In the genomic region with DNA sequence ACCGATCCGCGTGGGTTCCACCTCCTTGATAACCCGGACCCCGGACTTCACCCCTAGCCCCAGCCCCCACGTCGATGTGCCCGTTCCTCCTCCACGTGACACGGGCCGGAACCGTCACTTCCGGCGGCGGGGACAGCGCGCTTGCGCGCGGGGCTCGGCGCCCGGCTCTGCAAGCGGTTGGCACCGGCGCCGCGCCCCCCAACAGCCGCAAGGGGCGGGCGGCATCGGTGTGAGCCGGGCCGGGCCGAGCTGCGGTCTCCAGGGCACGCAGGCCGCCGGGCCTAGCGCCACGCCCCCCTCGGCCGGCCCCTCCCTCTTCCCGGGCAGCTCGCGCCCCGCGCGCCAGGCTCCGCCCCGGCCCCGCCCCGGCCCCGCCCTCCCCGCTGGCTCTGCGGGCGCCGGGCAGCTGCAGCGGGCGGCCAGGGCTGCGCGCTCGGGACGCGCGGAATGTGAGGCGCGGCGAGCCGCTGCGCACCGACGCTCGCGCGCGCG, we compare ENCODE assay signal across 8 mouse cellular contexts. TPM values are rescaled to one million over a fixed set of nuclear protein-coding genes. Genes with fewer than 3 reads are reported as not detected.
A peak's percentile ranks its signal among the peaks of the same experiment; 100 is the strongest.
DNase-seq lines count a peak whose midpoint lies in the region; ATAC-seq and TF ChIP-seq lines count a peak whose summit lies in the region.

A gene (plus strand): TSS at position 380 of the 492 bp plus-strand sequence.

- TF ChIP-seq POLR2A in CH12.LX (IDR thresholded peaks at IDR 0.05; ENCODE audit: low read depth, low read length) = peak; percentile 64

- under 1% methylated on average over 53 of the region's 78 CpGs for WGBS in forebrain, embryonic 11.5 days
- WGBS in heart, embryonic 15.5 days = under 1% methylated on average over 76 of the region's 78 CpGs
- WGBS in liver, embryonic 14.5 days (ENCODE audit: insufficient replicate concordance) = under 1% methylated on average over 60 of the region's 78 CpGs
- 1% methylated on average over 48 of the region's 78 CpGs for WGBS in stomach, embryonic 15.5 days

- no peaks in the 10 kb centered on the region for H3K9me3 ChIP-seq in CH12.LX (replicated peaks; ENCODE audit: low read length)
- H3K9me3 ChIP-seq in forebrain, embryonic 11.5 days (ENCODE audit: control insufficient read depth, low read length) = no peaks in the 10 kb centered on the region
- no peaks in the 10 kb centered on the region for H3K9me3 ChIP-seq in heart, embryonic 15.5 days (replicated peaks)
- no peaks in the 10 kb centered on the region for H3K9me3 ChIP-seq in liver, embryonic 14.5 days (ENCODE audit: control insufficient read depth, low read length)
- H3K9me3 ChIP-seq in stomach, embryonic 15.5 days = no peaks in the 10 kb centered on the region

- peaks cover 0 to 13% of the 10 kb centered on the region in 2 experiments for H3K36me3 ChIP-seq in CH12.LX (replicated peaks in 1 of 2; ENCODE audit: control insufficient read depth in 1 of 2, insufficient read depth in 1 of 2, low read length in 1 of 2)
- no peaks in the 10 kb centered on the region for H3K36me3 ChIP-seq in forebrain, embryonic 11.5 days (ENCODE audit: control insufficient read depth, insufficient read depth, low read length)
- no peaks in the 10 kb centered on the region for H3K36me3 ChIP-seq in heart, embryonic 15.5 days
- peaks cover 29% of the 10 kb centered on the region for H3K36me3 ChIP-seq in liver, embryonic 14.5 days (replicated peaks; ENCODE audit: control insufficient read depth, insufficient read depth, low read depth)
- H3K36me3 ChIP-seq in stomach, embryonic 15.5 days = no peaks in the 10 kb centered on the region

- peak; percentile 97 for ATAC-seq in forebrain, embryonic 11.5 days (replicated peaks; ENCODE audit: low FRiP score)
- ATAC-seq in heart, embryonic 15.5 days (replicated peaks; ENCODE audit: insufficient number of reproducible peaks, insufficient read depth, low FRiP score, low read depth) = peak; percentile 95
- ATAC-seq in liver, embryonic 14.5 days (ENCODE audit: insufficient read depth) = peak; percentile 91
- peak; percentile 96 for ATAC-seq in stomach, embryonic 15.5 days (ENCODE audit: insufficient read depth, low FRiP score, low read depth)

- dilution Hi-C loops in CH12.LX (cut with MboI; ENCODE audit: extremely low pct_ligation_motif_present, extremely low pct_unique_long_range_greater_than_20kb, low sequenced_read_pairs) = no loop called here

- peaks cover 45% of the 10 kb centered on the region for H3K79me2 ChIP-seq in CH12.LX (replicated peaks; ENCODE audit: control insufficient read depth, extremely low read depth, insufficient read depth, poor library complexity, severe bottlenecking)

- H3K27ac ChIP-seq in CH12.LX (ENCODE audit: insufficient read depth, low read depth) = peak within 1 kb of the TSS; percentile 74
- H3K27ac ChIP-seq in forebrain, embryonic 11.5 days (ENCODE audit: low read depth, low read length) = peak within 1 kb of the TSS; percentile 75
- H3K27ac ChIP-seq in heart, embryonic 15.5 days = peak within 1 kb of the TSS; percentile 96
- peak within 1 kb of the TSS; percentile 85 for H3K27ac ChIP-seq in liver, embryonic 14.5 days
- peak within 1 kb of the TSS; percentile 96 for H3K27ac ChIP-seq in stomach, embryonic 15.5 days

- H3K4me3 ChIP-seq in CH12.LX (replicated peaks in 1 of 3; ENCODE audit: low read depth in 2 of 3, low read length in 2 of 3, poor library complexity in 1 of 3) = peak within 1 kb of the TSS; percentile 67 to 97 (median 69)
- peak within 1 kb of the TSS; percentile 69 for H3K4me3 ChIP-seq in forebrain, embryonic 11.5 days (ENCODE audit: low read depth, low read length)
- H3K4me3 ChIP-seq in heart, embryonic 15.5 days = peak within 1 kb of the TSS; percentile 85
- peak within 1 kb of the TSS; percentile 69 to 83 for H3K4me3 ChIP-seq in liver, embryonic 14.5 days (ENCODE audit: insufficient read depth in 1 of 2, low read depth in 2 of 2, low read length in 2 of 2)
- peak within 1 kb of the TSS; percentile 65 for H3K4me3 ChIP-seq in stomach, embryonic 15.5 days (replicated peaks)

- no peak; the same call in 1 of the 2 replicates for TF ChIP-seq RAD21 in CH12.LX (IDR thresholded peaks at IDR 0.05; ENCODE audit: low read depth, low read length)

- H3K27me3 ChIP-seq in CH12.LX (replicated peaks) = no peaks in the 10 kb centered on the region
- no peaks in the 10 kb centered on the region for H3K27me3 ChIP-seq in forebrain, embryonic 11.5 days (ENCODE audit: control insufficient read depth, insufficient read depth, low read length)
- no peaks in the 10 kb centered on the region for H3K27me3 ChIP-seq in heart, embryonic 15.5 days
- H3K27me3 ChIP-seq in liver, embryonic 14.5 days (ENCODE audit: control insufficient read depth, insufficient read depth, low read length) = no peaks in the 10 kb centered on the region
- H3K27me3 ChIP-seq in stomach, embryonic 15.5 days (replicated peaks) = no peaks in the 10 kb centered on the region

- no peak for TF ChIP-seq EP300 in CH12.LX (IDR thresholded peaks at IDR 0.05; ENCODE audit: low read length)
- no peak for TF ChIP-seq EP300 in liver, embryonic 14.5 days (IDR thresholded peaks at IDR 0.05; ENCODE audit: low read depth)

- H3K4me1 ChIP-seq in CH12.LX (ENCODE audit: control insufficient read depth in 1 of 2, insufficient read depth in 2 of 2) = peaks cover 14 to 69% of the 10 kb centered on the region in 2 experiments
- H3K4me1 ChIP-seq in forebrain, embryonic 11.5 days (replicated peaks; ENCODE audit: control insufficient read depth, insufficient read depth, low read length) = 0 out of 2 replicates have a peak, but pooled peaks cover 7% of the 10 kb centered on the region
- H3K4me1 ChIP-seq in heart, embryonic 15.5 days (replicated peaks) = peaks cover 17% of the 10 kb centered on the region
- peaks cover 49 to 53% of the 10 kb centered on the region in 2 experiments for H3K4me1 ChIP-seq in liver, embryonic 14.5 days (replicated peaks; ENCODE audit: control insufficient read depth in 2 of 2, insufficient read depth in 2 of 2, low read length in 1 of 2)
- 0 out of 2 replicates have a peak, but pooled peaks cover 11% of the 10 kb centered on the region for H3K4me1 ChIP-seq in stomach, embryonic 15.5 days

- peak within 1 kb of the TSS; percentile 97 for H3K9ac ChIP-seq in CH12.LX (ENCODE audit: insufficient read depth, low read depth)
- H3K9ac ChIP-seq in forebrain, embryonic 11.5 days (ENCODE audit: low read length) = peak within 1 kb of the TSS; percentile 82
- peak within 1 kb of the TSS; percentile 85 for H3K9ac ChIP-seq in heart, embryonic 15.5 days
- H3K9ac ChIP-seq in liver, embryonic 14.5 days (replicated peaks) = peak within 1 kb of the TSS; percentile 95
- H3K9ac ChIP-seq in stomach, embryonic 15.5 days = peak within 1 kb of the TSS; percentile 78

- DNase-seq in CH12.LX (ENCODE audit: extremely low read depth) = peak; percentile 76
- DNase-seq in c-Kit-positive CD71-negative TER-119-negative erythroid progenitor cells, embryonic 14.5 days (ENCODE audit: low read depth) = peak; percentile 71
- DNase-seq in forebrain, embryonic 11.5 days (ENCODE audit: low spot score) = peak; percentile 95
- DNase-seq in kidney, postnatal 25 days = peak; percentile 90 to 97
- peak; percentile 82 to 84 (median 84) for DNase-seq in liver, embryonic 14.5 days (ENCODE audit: low read depth in 3 of 3, low spot score in 3 of 3)
- peak; percentile 91 for DNase-seq in neural tube, embryonic 10.5 days (ENCODE audit: extremely low spot score, low spot score)

- in situ Hi-C loops in CH12.LX (cut with MboI; ENCODE audit: low pct_ligation_motif_present, low pct_unique_long_range_greater_than_20kb, low sequenced_read_pairs) = no loop called here

- TF ChIP-seq CTCF in CH12.LX (conservative IDR thresholded peaks at IDR 0.05 in 1 of 2, IDR thresholded peaks at IDR 0.05 in 1 of 2; ENCODE audit: low read depth in 2 of 2, low read length in 2 of 2) = no peak
- peak; percentile 20; the same call in 1 of the 2 replicates for TF ChIP-seq CTCF in liver, embryonic 14.5 days (IDR thresholded peaks at IDR 0.05; ENCODE audit: low read depth)

- peak within 1 kb of the TSS; percentile 64 for H3K4me2 ChIP-seq in CH12.LX (ENCODE audit: insufficient read depth, low read depth, poor library complexity, severe bottlenecking)
- H3K4me2 ChIP-seq in forebrain, embryonic 11.5 days (ENCODE audit: low read depth, low read length, severe bottlenecking) = peak within 1 kb of the TSS; percentile 85
- H3K4me2 ChIP-seq in heart, embryonic 15.5 days = peak within 1 kb of the TSS; percentile 87
- H3K4me2 ChIP-seq in liver, embryonic 14.5 days (ENCODE audit: low read depth) = peak within 1 kb of the TSS; percentile 85
- H3K4me2 ChIP-seq in stomach, embryonic 15.5 days = peak within 1 kb of the TSS; percentile 85

TF ChIP-seq in CH12.LX, 34 proteins besides CTCF, POLR2A, EP300 and RAD21 (continues in another document):
- no peak for TF ChIP-seq GABPA (IDR thresholded peaks at IDR 0.05; ENCODE audit: insufficient replicate concordance, low read depth, low read length)
- TF ChIP-seq PAX5 (IDR thresholded peaks at IDR 0.05; ENCODE audit: low read length) = no peak
- no peak for TF ChIP-seq ZKSCAN1 (IDR thresholded peaks at IDR 0.05; ENCODE audit: borderline replicate concordance, low read depth, low read length)
- no peak for TF ChIP-seq JUND (conservative IDR thresholded peaks at IDR 0.05; ENCODE audit: low read depth, low read length)
- no peak for TF ChIP-seq ZNF384 (IDR thresholded peaks at IDR 0.05; ENCODE audit: low read depth, low read length)
- peak; percentile 68 for TF ChIP-seq ELF1 (IDR thresholded peaks at IDR 0.05; ENCODE audit: low read depth, low read length)
- TF ChIP-seq NELFE (IDR thresholded peaks at IDR 0.05; ENCODE audit: low read depth, low read length) = 0 out of 2 replicates have a peak, but pooled peaks have one; percentile 10
- TF ChIP-seq KAT2A (IDR thresholded peaks at IDR 0.05; ENCODE audit: insufficient replicate concordance, low read length) = no peak
- TF ChIP-seq ETS1 (conservative IDR thresholded peaks at IDR 0.05; ENCODE audit: low read depth, low read length) = no peak; the same call in 1 of the 2 replicates
- TF ChIP-seq MAFK (IDR thresholded peaks at IDR 0.05; ENCODE audit: insufficient replicate concordance, low read length) = no peak
- peak; percentile 60; the same call in 1 of the 2 replicates for TF ChIP-seq TCF12 (IDR thresholded peaks at IDR 0.05; ENCODE audit: low read depth, low read length)
- no peak for TF ChIP-seq ZC3H11A (IDR thresholded peaks at IDR 0.05; ENCODE audit: low read depth, low read length)
- TF ChIP-seq BHLHE40 (IDR thresholded peaks at IDR 0.05; ENCODE audit: low read depth, low read length) = peak; percentile 95

RNA-seq across cellular contexts. Expression of the gene that starts here (rescaled TPM):
- total RNA-seq in CH12.LX (2012; rRNA removed) (8.9 and 9.7 TPM in 2 replicates), CH12.LX (2014; rRNA removed) (9.1 and 9.6 TPM in 2 replicates)
- polyA plus RNA-seq in CH12.LX (2012; ENCODE audit: insufficient read length, low read depth) = 7.5 and 7.9 TPM in 2 replicates
- polyA plus RNA-seq in forebrain, embryonic 11.5 days (2014; fragmentation: Nextera tagmentation; extraction: Ambion mirVana) = 9.0 and 10.2 TPM in 2 replicates
- 7.1 and 8.1 TPM in 2 replicates for polyA plus RNA-seq in heart, embryonic 15.5 days (2015; fragmentation: Nextera tagmentation; extraction: Ambion mirVana)
- polyA plus RNA-seq in liver, embryonic 14.5 days (2012; rRNA removed) = 10.6 and 14.0 TPM in 2 replicates
- 30.2 and 34.3 TPM in 2 replicates for polyA plus RNA-seq in liver, embryonic 14.5 days (2014; fragmentation: Nextera tagmentation; extraction: Ambion mirVana)
- 13.8 and 15.0 TPM in 2 replicates for polyA plus RNA-seq in stomach, embryonic 15.5 days (2015; fragmentation: Nextera tagmentation; extraction: Ambion mirVana)

Comparison
In these comparisons a context has a peak if more than half of its experiments do, and no peak if none do; other contexts are left out.
1. Peak in every context shown above with its lines: DNase-seq, ATAC-seq, H3K4me3 ChIP-seq and H3K27ac ChIP-seq.